Mouse (Mus musculus): ENCODE results near the gene Ptprg.

The Ptprg gene

GRCm38 (mm10) chr14:11828086-11828485 is 274.8 kb downstream of the Ptprg start:
- peak; percentile 13 to 24 for DNase-seq

DNA sequence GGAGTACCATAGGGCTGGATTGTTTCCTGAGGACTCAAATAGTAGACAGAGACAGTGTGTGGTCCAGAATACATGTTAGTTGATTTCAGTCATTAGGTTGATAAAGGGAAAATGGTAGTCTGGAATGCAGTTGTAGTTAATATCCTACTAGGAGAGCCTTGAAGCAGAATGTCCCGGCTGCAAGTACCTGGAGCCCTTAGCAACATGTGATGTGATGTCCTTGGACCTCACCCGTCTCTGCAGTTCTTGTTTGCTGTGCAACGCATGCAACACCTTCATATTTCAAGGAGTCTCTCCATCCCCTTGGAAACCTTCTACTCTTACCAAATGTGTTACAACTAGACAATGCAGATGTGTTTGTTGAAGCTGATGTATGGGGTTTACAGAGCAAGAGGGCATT is 280.3 kb downstream of the Ptprg start:
- no peak for DNase-seq

DNA sequence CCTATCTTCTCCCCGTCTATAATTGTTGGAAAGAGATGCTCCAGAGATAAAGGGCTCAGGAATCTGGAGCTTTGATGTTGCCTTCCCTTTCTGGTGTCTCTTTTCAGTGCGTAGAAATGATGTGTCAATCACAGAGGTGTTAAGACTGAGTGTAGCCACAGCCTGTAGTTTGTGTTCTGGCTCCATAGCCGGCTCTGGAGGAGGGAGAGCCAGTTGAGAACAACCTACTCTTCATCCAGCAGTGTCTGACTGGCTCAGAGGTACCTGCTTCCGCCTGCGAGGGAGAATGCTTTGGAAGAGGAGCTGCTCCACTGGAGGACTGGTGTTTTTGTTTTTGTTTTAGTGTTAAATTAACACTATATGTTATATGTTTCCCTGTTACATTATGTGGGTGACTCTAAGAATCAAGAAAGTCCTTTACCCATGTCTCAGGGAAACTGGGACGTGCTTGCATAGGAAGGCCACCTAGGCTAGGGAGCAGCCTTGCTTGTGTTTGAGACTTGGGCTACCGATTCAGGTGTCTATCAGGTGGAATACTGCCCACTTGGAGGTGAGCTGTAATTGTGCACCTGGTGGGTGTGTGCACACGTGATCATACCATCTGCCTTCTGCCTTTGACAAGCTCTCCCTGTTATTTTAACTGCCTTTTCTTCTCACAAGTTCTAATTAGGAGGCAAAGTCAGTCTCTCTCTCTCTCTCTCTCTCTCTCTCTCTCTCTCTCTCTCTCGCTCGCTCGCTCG is 282.5 kb downstream of the Ptprg start:
- peak in 1 of 2 experiments; percentile 31 for DNase-seq

DNA sequence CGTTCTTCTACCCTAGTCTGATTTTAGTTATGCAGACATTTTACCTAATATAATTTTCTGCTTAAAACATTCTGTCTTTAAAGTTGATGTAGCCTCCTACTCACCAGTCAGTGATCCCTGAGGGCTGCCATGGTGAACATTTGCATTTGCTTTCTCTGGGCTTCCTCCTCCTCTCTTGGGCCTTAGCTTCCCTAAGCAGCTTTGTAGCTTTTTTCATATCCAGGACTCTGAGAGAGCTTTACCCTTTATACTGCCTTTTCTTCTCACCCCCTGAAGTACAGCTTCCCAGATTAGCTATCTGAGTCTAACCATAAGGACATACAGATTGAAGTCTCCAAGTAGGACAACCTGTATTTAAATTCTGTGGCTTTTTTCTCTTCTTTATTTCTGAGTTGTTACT is 284.4 kb downstream of the Ptprg start:
- no peak for DNase-seq

- DNase-seq = no peak
Observed at GRCm38 (mm10) chr14:11841621-11842020, 288.3 kb downstream of the Ptprg start.

- peak; percentile 49 to 54 for DNase-seq
Observed at GRCm38 (mm10) chr14:11852896-11853295, 299.6 kb downstream of the Ptprg start.

DNA sequence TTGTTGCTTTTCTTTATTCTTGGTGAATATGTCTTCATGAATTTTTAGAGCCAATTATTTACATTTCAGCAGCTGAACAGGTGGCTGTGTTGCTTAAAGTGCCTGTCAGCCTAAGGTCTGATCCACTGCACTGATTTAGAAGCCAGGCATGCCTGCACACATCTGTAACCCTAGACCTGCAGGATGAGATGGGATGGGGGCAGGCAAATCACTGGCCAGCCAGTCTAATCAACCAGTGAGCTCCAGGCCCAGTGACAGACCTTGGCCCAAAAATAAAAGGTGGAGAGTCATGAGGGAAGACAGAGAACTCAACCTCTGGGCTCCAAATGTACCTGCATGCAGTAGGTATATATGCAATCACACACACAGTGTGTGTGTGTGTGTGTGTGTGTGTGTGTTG is 302.2 kb downstream of the Ptprg start:
- DNase-seq = no peak

GRCm38 (mm10) chr14:11857928-11858481 is 304.7 kb downstream of the Ptprg start:
- DNase-seq = peak; percentile 8 to 16

GRCm38 (mm10) chr14:11863286-11863685 is 310.0 kb downstream of the Ptprg start:
- DNase-seq = no peak

DNA sequence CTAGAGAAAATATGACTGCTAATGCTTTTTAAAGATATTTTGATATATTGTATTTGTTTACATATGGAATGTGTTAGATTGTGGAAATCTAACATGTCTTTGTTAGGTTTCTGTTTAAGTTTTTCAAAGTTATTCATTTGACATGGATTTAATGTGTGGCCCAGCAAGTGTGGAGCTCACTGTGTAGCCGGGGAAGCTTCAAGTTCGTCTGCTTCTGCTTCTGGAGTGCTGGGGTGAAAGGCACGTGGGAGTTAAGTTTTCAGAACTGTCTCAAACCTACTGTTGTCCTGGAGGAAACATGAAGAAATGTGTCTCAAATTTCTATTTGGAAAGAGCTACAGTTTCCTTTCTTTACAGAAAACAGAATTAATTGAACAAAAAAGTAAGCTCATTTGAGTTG is 311.5 kb downstream of the Ptprg start:
- no peak for DNase-seq

DNA sequence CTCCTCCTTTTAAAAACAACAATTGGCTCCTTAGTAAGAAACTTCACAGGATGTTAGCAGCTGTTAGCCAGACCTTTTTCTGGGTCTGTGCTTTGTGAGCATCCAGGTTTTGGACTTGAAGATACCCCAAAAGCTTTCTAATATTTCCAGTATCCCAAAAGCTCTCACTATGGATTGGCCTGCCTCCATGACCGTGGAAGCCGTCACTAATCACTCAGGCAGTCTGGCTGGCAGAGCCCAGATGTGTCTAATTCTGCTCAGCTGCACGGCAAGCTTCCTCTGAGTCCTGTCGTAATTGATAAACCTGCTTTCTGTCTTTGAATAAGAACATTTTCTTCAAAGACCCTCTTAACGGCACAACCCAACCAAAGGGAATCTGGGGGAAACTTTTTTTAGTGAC is 312.0 kb downstream of the Ptprg start:
- no peak for DNase-seq

GRCm38 (mm10) chr14:11865872-11866271 is 312.5 kb downstream of the Ptprg start:
- no peak for DNase-seq

- no peak for DNase-seq
Observed at GRCm38 (mm10) chr14:11866416-11866815, 313.1 kb downstream of the Ptprg start.

DNA sequence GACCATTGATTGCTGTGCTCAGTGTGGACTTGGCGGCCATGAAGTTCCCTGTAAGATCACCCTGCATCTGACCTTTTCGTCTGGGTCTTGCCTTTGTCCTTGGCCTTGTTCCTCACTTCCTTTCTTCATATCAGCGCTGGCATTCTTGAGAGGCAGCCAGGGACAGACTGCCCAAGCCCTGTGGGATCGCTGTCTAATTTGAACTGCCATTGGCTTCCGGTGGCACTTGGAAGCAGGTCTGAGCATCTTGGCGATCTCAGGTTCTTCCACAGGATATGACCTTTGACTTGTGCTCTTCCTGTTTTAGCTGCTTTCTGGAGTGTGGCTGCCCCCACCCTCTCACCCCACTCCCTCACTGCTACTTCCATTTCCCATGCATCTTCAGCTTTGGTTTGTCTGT is 315.3 kb downstream of the Ptprg start:
- DNase-seq = peak; percentile 22 to 28

GRCm38 (mm10) chr14:11871752-11872344 is 318.5 kb downstream of the Ptprg start:
- no peak for DNase-seq

GRCm38 (mm10) chr14:11874266-11874665 is 320.9 kb downstream of the Ptprg start:
- no peak for DNase-seq

DNA sequence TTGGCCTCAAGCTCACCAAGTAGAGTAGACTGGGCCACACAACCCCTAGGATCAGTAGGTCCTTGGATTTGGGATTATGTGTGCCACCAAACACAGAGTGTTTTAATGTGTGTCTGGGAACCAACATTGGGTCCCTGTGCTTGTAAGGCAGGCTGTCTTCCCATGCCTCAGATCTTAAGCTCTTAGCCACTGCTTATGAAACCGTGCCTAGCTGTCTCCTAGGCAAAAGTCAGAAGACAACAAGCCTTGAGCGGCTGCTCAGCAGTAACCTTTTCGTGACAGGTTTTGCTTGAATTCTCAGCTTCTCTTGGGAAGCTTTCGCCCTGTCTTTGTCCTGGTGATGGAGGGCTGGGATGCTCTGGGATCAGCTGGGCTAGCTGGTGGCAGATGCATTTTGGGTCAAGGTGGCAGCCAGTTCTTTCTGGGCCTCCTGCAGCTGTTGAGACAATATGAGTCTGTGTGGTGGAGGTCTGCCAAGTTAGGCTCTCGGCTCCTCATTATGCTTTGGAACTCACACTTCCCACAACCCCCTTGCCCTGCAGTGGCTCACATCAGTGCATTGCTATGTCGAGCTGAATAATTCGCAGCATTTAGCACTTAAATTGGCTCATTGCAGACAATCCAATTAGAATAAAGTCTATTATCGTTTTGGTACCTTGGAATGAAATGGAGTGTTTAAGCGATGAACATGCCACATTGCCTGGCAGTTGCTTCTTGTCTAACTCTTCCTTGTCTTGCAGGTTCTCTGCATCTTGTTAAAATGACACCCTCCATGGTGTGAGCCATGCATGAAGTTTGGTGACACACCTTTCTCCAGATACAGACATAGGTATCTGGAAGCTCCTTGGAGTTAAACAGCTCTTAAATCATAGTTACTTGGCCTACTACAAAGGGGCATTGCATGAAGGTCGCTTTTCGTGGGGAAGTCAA is 321.9 kb downstream of the Ptprg start:
- peak; percentile 69 to 72 for DNase-seq

- DNase-seq = no peak
Observed at GRCm38 (mm10) chr14:11881082-11881481, 327.8 kb downstream of the Ptprg start.

GRCm38 (mm10) chr14:11883142-11883921 is 330.0 kb downstream of the Ptprg start:
- DNase-seq = peak; percentile 47 to 57

- no peak for DNase-seq
Observed at GRCm38 (mm10) chr14:11883995-11884394, 330.7 kb downstream of the Ptprg start.

- DNase-seq = no peak
Observed at GRCm38 (mm10) chr14:11886417-11886816, 333.1 kb downstream of the Ptprg start.

- DNase-seq = no peak
Observed at GRCm38 (mm10) chr14:11890890-11891289, 337.6 kb downstream of the Ptprg start.
